Mouse (Mus musculus): ENCODE measurements around the gene Pomt1. TPM values are rescaled to one million over a fixed set of nuclear protein-coding genes. Genes with fewer than 3 reads are reported as not detected.

Gene Pomt1
- 22.3 and 27.1 TPM in 2 replicates for polyA plus RNA-seq (2014; fragmentation: Nextera tagmentation; extraction: Ambion mirVana)

GRCm38 (mm10) chr2:32235886-32236759 is at the start of gene Pomt1:
TSS of gene Pomt1 (plus strand) at chr2:32236590.
- H3K9me3 ChIP-seq (replicated peaks; ENCODE audit: control insufficient read depth, low read length) = no peaks in the 10 kb centered on the region
- WGBS = under 1% methylated on average over 54 of the region's 54 CpGs
- ATAC-seq (peak; percentile 95), DNase-seq (ENCODE audit: low spot score) (peak; percentile 98)
- H3K27ac ChIP-seq (ENCODE audit: low read depth, low read length) = peak within 1 kb of the TSS; percentile 80
- H3K4me2 ChIP-seq (ENCODE audit: low read length) = peak within 1 kb of the TSS; percentile 87
- H3K4me1 ChIP-seq (ENCODE audit: control insufficient read depth, insufficient read depth, low read length) = peaks cover 11% of the 10 kb centered on the region; the same call in 1 of the 2 replicates
- peak within 1 kb of the TSS; percentile 65 for H3K4me3 ChIP-seq (ENCODE audit: low read depth, low read length)
- H3K27me3 ChIP-seq (replicated peaks; ENCODE audit: control insufficient read depth, insufficient read depth, low read length) = no peaks in the 10 kb centered on the region
- peak within 1 kb of the TSS; percentile 76 for H3K9ac ChIP-seq (ENCODE audit: low read length)
- peaks cover 43% of the 10 kb centered on the region for H3K36me3 ChIP-seq (ENCODE audit: control insufficient read depth, insufficient read depth, low read length)

- WGBS = 97% methylated on average over 13 of the region's 13 CpGs
- Histone ChIP-seq H3K4me2 (ENCODE audit: low read length) (no peak overlapping the region), H3K27ac (ENCODE audit: low read depth, low read length) (no peak overlapping the region), H3K9me3 (replicated peaks; ENCODE audit: control insufficient read depth, low read length) (no peaks in the 10 kb centered on the region), H3K4me3 (ENCODE audit: low read depth, low read length) (no peak overlapping the region), H3K27me3 (replicated peaks; ENCODE audit: control insufficient read depth, insufficient read depth, low read length) (no peaks in the 10 kb centered on the region), H3K4me1 (ENCODE audit: control insufficient read depth, insufficient read depth, low read length) (peaks cover 5% of the 10 kb centered on the region), H3K36me3 (ENCODE audit: control insufficient read depth, insufficient read depth, low read length) (peaks cover 83% of the 10 kb centered on the region), H3K9ac (ENCODE audit: low read length) (no peak overlapping the region)
- DNase-seq (ENCODE audit: low spot score) (no peak), ATAC-seq (no peak)
Observed at GRCm38 (mm10) chr2:32187019-32187551, 49.3 kb upstream of the Pomt1 start.

- DNase-seq (ENCODE audit: low spot score) (no peak), ATAC-seq (no peak)
- no peak overlapping the region for H3K9ac ChIP-seq (ENCODE audit: low read length)
- H3K4me2 ChIP-seq (ENCODE audit: low read length) = no peak overlapping the region
- H3K4me1 ChIP-seq (ENCODE audit: control insufficient read depth, insufficient read depth, low read length) = peaks cover 2% of the 10 kb centered on the region
- no peak overlapping the region for H3K4me3 ChIP-seq (ENCODE audit: low read depth, low read length)
- 92% methylated on average over 7 of the region's 7 CpGs for WGBS
- H3K9me3 ChIP-seq (replicated peaks; ENCODE audit: control insufficient read depth, low read length) = no peaks in the 10 kb centered on the region
- H3K27me3 ChIP-seq (replicated peaks; ENCODE audit: control insufficient read depth, insufficient read depth, low read length) = no peaks in the 10 kb centered on the region
- H3K27ac ChIP-seq (ENCODE audit: low read depth, low read length) = no peak overlapping the region
- H3K36me3 ChIP-seq (ENCODE audit: control insufficient read depth, insufficient read depth, low read length) = peaks cover 88% of the 10 kb centered on the region
Observed at GRCm38 (mm10) chr2:32187649-32188048, 48.7 kb upstream of the Pomt1 start.

GRCm38 (mm10) chr2:32189060-32189681 is 47.2 kb upstream of the Pomt1 start:
- H3K4me3 ChIP-seq (ENCODE audit: low read depth, low read length) = no peak overlapping the region
- H3K4me2 ChIP-seq (ENCODE audit: low read length) = no peak overlapping the region
- H3K9me3 ChIP-seq (replicated peaks; ENCODE audit: control insufficient read depth, low read length) = no peaks in the 10 kb centered on the region
- WGBS = 83% methylated on average over 5 of the region's 5 CpGs
- no peak for DNase-seq (ENCODE audit: low spot score)
- H3K4me1 ChIP-seq (ENCODE audit: control insufficient read depth, insufficient read depth, low read length) = no peaks in the 10 kb centered on the region
- no peak for ATAC-seq
- H3K27ac ChIP-seq (ENCODE audit: low read depth, low read length) = no peak overlapping the region
- no peak overlapping the region for H3K9ac ChIP-seq (ENCODE audit: low read length)
- no peaks in the 10 kb centered on the region for H3K27me3 ChIP-seq (replicated peaks; ENCODE audit: control insufficient read depth, insufficient read depth, low read length)
- H3K36me3 ChIP-seq (ENCODE audit: control insufficient read depth, insufficient read depth, low read length) = peaks cover 90% of the 10 kb centered on the region

GRCm38 (mm10) chr2:32190620-32191019 is 45.8 kb upstream of the Pomt1 start:
- H3K27me3 ChIP-seq (replicated peaks; ENCODE audit: control insufficient read depth, insufficient read depth, low read length) = no peaks in the 10 kb centered on the region
- H3K9ac ChIP-seq (ENCODE audit: low read length) = no peak overlapping the region
- no peaks in the 10 kb centered on the region for H3K9me3 ChIP-seq (replicated peaks; ENCODE audit: control insufficient read depth, low read length)
- WGBS = 64% methylated on average over 1 of the region's 1 CpGs
- no peak overlapping the region for H3K4me2 ChIP-seq (ENCODE audit: low read length)
- no peak overlapping the region for H3K27ac ChIP-seq (ENCODE audit: low read depth, low read length)
- no peaks in the 10 kb centered on the region for H3K4me1 ChIP-seq (ENCODE audit: control insufficient read depth, insufficient read depth, low read length)
- no peak for DNase-seq (ENCODE audit: low spot score)
- ATAC-seq = no peak
- H3K36me3 ChIP-seq (ENCODE audit: control insufficient read depth, insufficient read depth, low read length) = peaks cover 93% of the 10 kb centered on the region
- no peak overlapping the region for H3K4me3 ChIP-seq (ENCODE audit: low read depth, low read length)

- Histone ChIP-seq H3K27me3 (replicated peaks; ENCODE audit: control insufficient read depth, insufficient read depth, low read length) (no peaks in the 10 kb centered on the region), H3K27ac (ENCODE audit: low read depth, low read length) (no peak overlapping the region; the same call in 1 of the 2 replicates), H3K36me3 (ENCODE audit: control insufficient read depth, insufficient read depth, low read length) (peaks cover 94% of the 10 kb centered on the region), H3K4me2 (ENCODE audit: low read length) (no peak overlapping the region), H3K9ac (ENCODE audit: low read length) (no peak overlapping the region), H3K4me1 (ENCODE audit: control insufficient read depth, insufficient read depth, low read length) (no peaks in the 10 kb centered on the region), H3K9me3 (replicated peaks; ENCODE audit: control insufficient read depth, low read length) (no peaks in the 10 kb centered on the region), H3K4me3 (ENCODE audit: low read depth, low read length) (no peak overlapping the region)
- WGBS = 82% methylated on average over 15 of the region's 18 CpGs
- ATAC-seq = no peak
- peak; percentile 26 for DNase-seq (ENCODE audit: low spot score)
Observed at GRCm38 (mm10) chr2:32191872-32192507, 44.4 kb upstream of the Pomt1 start.

- WGBS = 76% methylated on average over 11 of the region's 11 CpGs
- Histone ChIP-seq H3K36me3 (ENCODE audit: control insufficient read depth, insufficient read depth, low read length) (peaks cover 100% of the 10 kb centered on the region), H3K27me3 (replicated peaks; ENCODE audit: control insufficient read depth, insufficient read depth, low read length) (no peaks in the 10 kb centered on the region), H3K9ac (ENCODE audit: low read length) (no peak overlapping the region), H3K4me1 (ENCODE audit: control insufficient read depth, insufficient read depth, low read length) (no peaks in the 10 kb centered on the region), H3K4me2 (ENCODE audit: low read length) (no peak overlapping the region), H3K4me3 (ENCODE audit: low read depth, low read length) (no peak overlapping the region), H3K9me3 (replicated peaks; ENCODE audit: control insufficient read depth, low read length) (no peaks in the 10 kb centered on the region), H3K27ac (ENCODE audit: low read depth, low read length) (no peak overlapping the region)
- DNase-seq (ENCODE audit: low spot score) = no peak
- no peak for ATAC-seq
Observed at GRCm38 (mm10) chr2:32198977-32199376, 37.4 kb upstream of the Pomt1 start.

GRCm38 (mm10) chr2:32200033-32200432 is 36.4 kb upstream of the Pomt1 start:
- 84% methylated on average over 4 of the region's 4 CpGs for WGBS
- no peak for ATAC-seq
- no peak overlapping the region for H3K27ac ChIP-seq (ENCODE audit: low read depth, low read length)
- H3K4me1 ChIP-seq (ENCODE audit: control insufficient read depth, insufficient read depth, low read length) = no peaks in the 10 kb centered on the region
- no peak overlapping the region for H3K9ac ChIP-seq (ENCODE audit: low read length)
- no peak overlapping the region for H3K4me3 ChIP-seq (ENCODE audit: low read depth, low read length)
- peaks cover 100% of the 10 kb centered on the region for H3K36me3 ChIP-seq (ENCODE audit: control insufficient read depth, insufficient read depth, low read length)
- no peaks in the 10 kb centered on the region for H3K9me3 ChIP-seq (replicated peaks; ENCODE audit: control insufficient read depth, low read length)
- H3K27me3 ChIP-seq (replicated peaks; ENCODE audit: control insufficient read depth, insufficient read depth, low read length) = no peaks in the 10 kb centered on the region
- no peak overlapping the region for H3K4me2 ChIP-seq (ENCODE audit: low read length)
- DNase-seq (ENCODE audit: low spot score) = no peak
